Mouse (Mus musculus): ENCODE results near the gene Nudcd3.

DNA sequence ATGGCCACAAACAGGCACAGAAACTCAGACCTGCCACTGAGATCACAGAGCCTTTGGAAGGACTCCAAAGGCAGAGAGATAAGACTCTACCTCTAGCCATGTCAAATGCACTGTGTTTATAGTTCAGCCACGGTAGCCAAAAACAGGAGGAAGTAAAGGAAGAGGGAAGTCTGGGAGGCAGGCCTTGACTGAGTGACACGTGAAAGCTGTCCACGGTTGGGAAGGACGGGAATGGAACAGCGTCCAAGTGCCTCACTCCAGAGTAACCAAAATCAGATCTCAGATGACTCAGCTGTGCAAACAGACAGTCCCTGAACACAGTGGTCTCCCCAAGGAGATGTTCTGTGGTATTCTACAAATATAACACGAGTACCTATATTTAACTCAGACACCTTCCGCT, 25.5 kb downstream of the Nudcd3 start:
- TF ChIP-seq TCF12 (IDR thresholded peaks at IDR 0.05; ENCODE audit: low read depth, low read length) (no peak), CTCF (conservative IDR thresholded peaks at IDR 0.05 in 1 of 2, IDR thresholded peaks at IDR 0.05 in 1 of 2; ENCODE audit: low read depth in 2 of 2, low read length in 2 of 2) (no peak), PAX5 (IDR thresholded peaks at IDR 0.05; ENCODE audit: low read length) (no peak), HCFC1 (IDR thresholded peaks at IDR 0.05; ENCODE audit: low read depth, low read length) (no peak), POLR2A (IDR thresholded peaks at IDR 0.05; ENCODE audit: low read depth, low read length) (no peak), USF1 (IDR thresholded peaks at IDR 0.05; ENCODE audit: low read depth, low read length) (no peak), JUND (conservative IDR thresholded peaks at IDR 0.05; ENCODE audit: low read depth, low read length) (no peak), E2F4 (IDR thresholded peaks at IDR 0.05; ENCODE audit: insufficient replicate concordance, low read depth, low read length) (no peak), ZC3H11A (IDR thresholded peaks at IDR 0.05; ENCODE audit: low read depth, low read length) (no peak)
